Mouse (Mus musculus) kidney, postnatal 25 days (tissue): Measurements from ENCODE around the gene Dab2ip.
A peak's percentile ranks its signal among the peaks of the same experiment; 100 is the strongest.

Experiments used
- DNase-seq, 2 experiments: peaks; one replicate each; pipeline ENCODE4 v3.0.0; 2021; ENCODE audit warnings: mixed read lengths in 2 of 2

Gene Dab2ip

DNA sequence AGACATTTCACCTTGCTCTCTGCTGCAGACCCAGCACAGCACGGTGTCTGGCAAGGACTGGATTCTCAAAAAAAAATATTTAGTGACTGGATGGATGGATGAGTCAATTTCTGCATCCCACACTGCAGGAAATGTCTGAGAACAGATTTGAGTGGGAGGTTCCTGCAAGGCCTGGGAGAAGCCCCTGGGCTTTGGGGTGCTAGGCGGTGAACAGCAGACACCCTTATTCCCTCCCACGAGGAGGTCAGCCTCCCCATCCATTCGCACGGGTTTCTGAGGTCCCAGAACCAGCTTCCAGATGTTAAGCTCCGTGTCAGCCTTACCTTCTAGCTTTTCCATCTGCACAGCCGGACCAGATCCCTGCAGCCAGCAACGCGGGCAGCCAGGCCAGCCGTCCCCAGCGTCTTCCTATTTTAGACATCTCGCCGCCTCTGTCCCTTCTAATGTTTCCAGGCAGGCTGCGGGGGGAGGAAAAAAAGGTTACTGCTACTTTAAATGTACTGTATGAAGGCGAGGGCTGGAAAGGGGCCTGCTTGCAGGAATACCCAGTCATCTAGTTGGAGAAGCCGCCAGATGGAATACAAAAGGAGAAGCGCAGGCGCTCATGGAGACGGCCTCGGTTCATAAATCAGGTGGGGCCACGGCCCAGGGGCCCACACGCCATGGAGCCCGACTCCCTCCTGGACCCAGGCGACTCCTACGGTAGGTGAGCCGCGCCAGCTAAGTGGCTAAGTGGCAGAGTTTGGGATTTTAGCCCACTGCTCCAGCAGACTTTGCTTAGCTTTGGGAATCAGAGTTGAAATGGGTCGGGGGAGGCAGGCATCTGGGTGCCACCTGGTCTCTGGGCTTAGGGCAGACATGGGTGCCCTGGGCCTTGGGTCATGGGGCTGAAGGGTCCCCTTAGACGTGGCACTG is at the start of gene Dab2ip:
TSS of gene Dab2ip (plus strand) at position 356 of the 915 bp plus-strand sequence.
- no peak for DNase-seq

DNA sequence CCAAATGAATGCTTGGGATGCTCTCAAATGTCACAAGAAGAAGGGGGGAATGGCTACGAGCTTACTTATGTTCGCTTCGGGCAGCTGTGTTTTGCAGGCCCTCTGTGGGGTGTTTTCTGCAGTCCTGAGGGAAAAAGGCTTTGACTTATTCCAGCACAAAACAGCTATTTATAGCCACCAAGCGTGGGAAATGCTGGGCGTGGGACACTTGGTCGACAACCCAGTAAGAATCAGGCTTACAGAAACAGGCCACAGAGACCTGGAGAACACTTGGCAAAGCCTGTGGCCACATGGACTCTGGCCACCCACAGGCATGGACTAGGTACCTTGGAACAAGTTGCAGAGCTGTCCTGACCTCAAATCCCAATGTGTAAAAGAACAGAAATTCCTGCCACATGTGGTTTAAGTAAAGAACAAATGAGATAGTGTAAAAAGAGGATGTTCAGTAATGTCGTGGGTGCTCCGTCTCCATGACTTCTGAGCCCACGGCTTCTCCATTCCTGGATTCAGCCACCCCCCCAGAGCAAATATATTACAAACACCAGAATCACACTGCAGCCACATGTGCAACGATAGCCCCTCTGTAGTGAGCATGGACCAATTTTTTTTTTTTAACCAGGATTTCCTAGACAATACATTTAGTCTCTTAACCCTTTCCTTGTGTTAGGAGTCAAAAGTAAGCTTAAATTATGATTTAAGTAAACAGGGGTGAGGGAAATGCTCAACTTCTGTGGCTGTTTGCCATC is 49.3 kb upstream of the Dab2ip start:
- peak; percentile 53 to 78 for DNase-seq

DNA sequence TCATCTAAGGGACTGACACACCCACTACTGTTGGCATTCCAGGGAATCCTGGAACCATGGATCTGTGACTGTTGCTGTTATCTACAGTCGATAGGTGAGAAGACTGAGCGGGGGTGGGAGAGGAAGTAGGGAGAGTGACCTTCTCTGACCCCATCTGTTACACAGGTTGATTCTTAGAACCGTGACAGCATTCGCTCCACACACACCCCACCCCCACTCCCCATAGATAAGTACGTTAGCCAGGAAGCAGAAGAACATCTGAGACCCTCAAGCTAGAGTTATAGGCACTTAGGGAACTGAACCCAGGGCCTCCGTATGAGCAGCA is 48.8 kb upstream of the Dab2ip start:
- DNase-seq: no peak

DNA sequence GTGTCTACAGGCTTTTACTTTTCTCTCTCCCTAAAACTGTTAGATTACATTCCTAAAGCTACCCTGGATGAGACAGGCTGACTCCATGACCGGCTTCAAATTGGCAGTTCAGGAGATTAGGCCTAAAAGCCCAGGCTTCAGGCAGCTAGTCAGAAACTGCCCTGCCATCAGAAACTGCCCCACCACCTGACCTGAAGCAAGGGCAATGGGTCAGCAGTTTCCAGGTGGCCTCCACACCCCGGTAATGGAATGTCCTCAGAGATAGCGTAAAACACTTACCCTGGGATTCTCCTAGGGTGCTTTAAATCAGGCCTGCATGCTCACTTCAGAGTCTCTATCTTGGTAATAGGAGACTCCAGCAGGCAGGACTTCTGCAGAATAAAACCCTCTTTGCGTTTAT is 48.2 kb upstream of the Dab2ip start:
- DNase-seq: peak in 1 of 2 experiments; percentile 53

DNA sequence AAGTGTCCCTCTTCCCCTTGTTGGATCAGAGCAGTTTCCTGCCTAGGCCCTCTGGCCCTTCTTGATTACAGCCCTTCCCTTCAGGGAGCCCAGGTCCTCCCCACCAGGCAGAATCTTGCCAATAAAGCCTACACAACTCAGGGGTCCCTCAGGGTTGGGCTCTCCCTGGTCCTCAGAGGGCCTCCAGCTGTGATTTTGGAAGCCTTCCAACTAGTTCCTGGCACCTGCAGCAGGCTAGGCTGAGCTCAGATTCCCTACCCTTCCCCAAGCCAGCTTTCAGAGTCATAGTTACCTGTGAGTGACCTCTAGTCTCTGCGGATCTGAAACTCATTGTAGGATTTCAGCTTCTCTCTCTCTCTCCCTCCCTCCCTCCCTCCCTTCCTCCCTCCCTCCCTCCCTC is 47.1 kb upstream of the Dab2ip start:
- peak in 1 of 2 experiments; percentile 10 for DNase-seq

DNA sequence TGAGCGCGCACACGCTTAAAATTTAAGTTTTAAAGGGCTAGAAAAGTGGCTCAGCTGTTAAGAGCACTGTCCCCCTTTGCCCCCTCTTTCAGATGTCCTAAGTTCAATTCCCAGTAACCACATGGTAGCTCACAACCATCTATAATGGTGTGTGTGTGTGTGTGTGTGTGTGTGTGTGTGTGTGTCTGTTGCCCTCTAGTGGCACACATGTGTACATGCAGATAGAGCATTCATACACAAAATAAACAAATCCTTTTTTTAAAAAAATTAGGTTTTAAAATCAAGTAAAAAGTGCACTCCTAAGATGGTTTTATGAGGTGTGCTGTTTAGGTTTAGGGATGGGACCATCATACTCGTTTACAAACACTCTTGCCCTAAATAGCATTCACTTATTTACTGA is 45.8 kb upstream of the Dab2ip start:
- DNase-seq: no peak

DNA sequence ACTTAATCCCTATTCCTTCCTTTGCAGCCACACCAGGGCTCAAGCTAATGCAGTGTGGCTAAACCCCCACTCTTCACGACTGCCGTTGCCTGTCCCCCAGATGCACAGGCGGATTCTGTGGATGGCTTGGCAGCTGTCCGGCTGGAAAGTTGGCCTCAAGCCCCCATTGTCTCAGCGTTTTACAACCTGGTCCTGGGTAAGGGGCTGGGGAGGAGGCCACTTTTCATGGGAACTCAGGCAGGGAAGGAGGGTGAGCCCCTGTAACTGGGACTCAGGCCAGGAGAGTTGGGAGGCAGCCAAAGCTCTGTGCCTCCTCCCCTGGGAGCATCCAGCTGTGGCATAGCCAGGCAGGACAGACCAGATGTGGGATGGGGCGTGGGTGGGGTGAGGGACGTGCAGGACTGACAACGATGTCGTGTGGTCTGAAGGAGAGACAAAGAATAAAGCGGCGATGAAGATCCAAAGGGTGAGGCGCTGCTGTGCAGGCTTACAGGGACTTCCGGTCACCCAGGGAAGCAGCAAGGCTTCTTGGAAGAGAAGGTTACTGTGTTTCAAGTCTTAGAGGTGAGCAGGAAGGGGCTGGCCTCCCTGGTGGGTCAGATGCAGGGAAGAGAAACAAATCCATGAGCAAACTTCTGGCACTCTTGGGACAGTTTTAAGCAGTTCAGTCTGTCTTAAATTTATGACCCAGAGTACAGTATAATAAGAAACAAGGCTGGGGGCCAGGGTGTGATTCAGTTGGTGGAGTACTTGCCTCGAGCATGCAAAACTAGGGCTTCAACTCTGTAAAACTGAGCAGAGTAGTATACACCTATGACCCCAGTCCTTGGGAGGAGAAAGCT is 43.8 kb upstream of the Dab2ip start:
- peak; percentile 85 to 87 for DNase-seq

DNA sequence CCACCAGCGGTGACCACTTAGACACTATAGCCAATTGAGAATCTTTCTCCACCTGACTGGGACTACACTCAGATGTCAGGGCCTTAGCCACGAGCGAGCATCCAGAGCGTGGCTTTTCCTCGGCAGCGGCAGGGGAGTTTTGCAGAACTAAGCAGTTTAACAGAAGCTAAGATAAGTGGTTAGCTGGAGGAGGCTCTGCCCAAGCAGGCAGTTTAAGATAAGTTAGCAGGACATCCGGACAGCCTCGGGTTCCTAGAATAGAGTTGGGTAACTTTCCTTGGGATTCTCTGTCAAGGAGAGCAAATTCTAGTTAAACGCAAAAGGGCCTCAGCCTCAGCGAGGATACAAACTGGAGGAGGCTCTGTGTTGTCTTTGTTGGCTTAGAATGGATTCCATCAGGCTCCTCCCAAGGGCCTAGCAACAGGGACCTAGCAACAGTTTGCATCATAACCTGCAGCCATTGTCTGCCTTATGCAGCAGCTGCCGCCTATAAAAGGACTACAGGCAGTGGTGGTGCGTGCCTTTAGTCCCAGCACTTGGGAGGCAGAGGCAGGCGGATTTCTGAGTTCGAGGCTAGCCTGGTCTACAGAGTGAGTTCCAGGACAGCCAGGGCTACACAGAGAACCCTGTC is 31.3 kb upstream of the Dab2ip start:
- no peak for DNase-seq

DNA sequence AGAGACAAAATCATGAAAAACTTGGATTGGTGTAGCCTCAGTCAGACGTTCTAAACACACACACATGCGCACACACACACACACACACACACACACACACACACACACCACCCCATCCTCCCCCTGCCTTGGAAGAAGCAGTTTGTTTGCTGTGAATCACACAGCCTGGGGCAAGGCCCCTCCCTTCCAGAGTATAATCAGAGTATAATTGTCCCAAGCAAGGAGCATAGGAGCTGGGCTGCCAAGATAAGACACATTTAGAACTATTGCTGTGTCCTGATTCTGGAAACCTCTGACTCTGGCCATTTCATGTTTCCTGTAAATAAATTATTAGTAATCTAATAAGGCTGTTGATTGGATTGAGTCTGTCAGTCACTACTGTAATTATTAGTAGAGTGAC is 29.0 kb upstream of the Dab2ip start:
- no peak for DNase-seq

DNA sequence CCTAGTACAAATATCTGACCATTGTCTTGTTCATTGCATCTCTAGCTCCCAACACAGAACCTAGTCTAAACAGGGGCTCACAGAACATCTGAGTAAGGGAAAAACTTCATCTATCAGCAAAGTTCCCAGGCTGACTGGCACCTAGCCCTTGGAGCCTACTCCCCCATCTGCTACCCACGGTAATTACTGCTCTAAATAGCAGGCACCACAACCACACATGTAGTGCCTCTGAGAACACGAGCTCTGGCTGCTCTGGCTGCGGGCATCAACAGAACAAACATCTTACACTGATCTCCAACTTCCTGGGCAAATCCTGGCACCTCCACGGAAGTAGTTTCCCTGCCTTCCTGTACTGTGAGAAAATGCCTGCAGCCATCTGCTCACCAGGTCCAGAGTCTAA is 28.2 kb upstream of the Dab2ip start:
- DNase-seq: no peak

DNA sequence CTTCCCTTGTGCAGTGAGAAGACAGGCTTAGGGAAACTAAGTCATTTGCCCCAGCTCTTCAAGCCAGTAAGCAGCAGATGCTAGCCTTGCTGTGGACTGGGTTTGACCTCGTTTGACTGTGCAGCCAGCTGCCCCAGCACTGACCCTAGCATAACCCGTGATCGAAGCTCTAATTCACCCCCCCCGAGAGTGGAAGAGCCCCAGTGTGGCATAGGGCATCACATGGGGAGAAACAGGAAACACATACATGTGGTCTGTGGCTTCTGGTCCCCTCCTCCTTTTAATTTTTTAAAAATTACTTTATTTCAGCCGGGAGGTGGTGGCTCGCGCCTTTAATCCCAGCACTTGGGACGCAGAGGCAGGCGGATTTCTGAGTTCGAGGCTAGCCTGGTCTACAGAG is 27.3 kb upstream of the Dab2ip start:
- no peak for DNase-seq

DNA sequence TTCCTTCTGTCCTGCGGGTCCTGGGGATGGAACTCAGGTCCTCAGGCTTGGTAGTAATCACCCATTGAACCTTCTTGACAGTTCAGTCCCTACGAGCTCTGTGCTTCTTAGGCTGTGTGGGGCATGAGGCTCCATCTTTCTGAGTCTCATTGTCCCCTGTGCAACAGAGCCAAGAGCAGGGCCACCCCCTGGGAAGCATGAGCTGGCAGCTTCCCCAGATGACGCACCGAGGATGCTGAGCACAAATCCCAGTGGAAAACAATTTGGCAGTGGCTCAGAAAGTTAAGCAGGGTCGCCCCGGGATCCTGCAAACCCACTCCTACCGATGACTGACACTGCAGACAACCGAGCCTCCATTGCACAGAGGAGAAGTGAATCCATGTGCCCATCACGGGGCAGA is 24.4 kb upstream of the Dab2ip start:
- no peak for DNase-seq

DNA sequence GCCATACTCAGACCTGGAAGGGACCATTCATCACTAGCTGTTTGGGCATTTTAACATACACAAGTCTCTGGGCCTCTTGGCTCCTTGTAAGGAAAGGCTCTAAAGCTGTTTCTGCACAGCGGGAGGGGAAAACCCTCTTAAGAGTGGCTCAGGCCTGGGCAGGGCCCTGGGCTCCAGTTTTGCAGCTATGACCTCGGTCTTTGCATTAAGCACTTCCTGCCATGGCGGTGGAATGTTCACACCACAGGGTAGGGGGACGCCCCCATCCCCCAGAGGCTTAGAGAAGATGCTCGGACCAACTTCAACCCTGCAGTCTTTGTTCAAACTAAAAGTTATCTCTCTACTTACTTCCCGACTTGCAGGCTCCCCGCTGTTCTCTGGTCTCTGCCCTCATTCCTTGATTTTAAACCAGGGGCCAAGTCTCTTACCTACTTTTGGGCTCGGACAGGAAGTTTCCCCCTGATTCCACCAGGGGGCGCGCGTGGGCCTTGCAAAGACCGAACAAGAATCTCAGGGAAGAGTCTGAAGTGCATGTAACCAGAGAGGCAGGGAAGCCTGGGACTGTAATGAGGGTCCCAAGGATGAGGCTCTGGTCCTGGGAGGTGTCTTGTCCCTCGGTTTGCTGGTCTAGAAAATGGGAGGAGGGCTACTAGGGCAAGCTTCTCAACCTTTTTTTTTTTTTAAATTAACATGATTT is 18.6 kb upstream of the Dab2ip start:
- peak; percentile 83 for DNase-seq

DNA sequence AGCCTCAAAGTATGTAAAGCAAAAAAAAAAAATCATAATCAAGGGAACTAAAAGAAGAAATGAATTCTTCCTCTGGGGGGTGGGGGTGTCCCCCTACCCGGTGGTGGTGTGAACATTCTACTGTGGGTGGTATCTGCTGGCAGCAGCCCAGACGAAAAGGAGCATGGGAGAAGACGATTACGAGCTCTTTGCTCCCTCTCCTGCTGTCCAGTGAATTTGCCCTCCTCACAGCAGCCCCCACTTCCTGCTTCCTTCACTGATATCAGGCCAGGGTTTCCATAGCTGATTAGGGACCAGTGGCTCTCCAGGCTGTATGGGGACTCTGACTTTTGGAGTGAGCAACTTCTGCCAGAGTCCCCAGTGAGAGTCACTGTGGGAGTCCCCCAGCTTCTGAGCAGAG is 17.3 kb upstream of the Dab2ip start:
- no peak for DNase-seq

DNA sequence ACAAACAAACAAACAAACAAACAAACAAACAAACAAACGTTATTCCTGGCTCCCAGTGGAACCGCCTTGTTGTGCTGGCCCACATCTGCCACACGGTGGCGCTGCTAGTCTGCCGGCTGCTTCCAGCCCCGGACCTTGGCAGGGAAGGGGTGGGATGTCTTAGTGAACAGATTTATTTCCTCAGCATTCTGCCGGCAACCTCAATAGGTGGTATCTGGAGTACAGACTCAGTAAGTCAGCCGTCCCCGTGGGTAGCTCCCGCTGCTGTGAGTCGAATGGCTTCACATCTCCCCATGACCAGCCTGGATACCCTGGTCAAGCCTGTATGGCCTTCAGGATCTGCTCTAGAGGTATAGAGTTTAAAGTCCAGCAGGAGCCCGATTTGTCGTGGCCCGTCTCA is 13.3 kb upstream of the Dab2ip start:
- peak; percentile 60 to 68 for DNase-seq

DNA sequence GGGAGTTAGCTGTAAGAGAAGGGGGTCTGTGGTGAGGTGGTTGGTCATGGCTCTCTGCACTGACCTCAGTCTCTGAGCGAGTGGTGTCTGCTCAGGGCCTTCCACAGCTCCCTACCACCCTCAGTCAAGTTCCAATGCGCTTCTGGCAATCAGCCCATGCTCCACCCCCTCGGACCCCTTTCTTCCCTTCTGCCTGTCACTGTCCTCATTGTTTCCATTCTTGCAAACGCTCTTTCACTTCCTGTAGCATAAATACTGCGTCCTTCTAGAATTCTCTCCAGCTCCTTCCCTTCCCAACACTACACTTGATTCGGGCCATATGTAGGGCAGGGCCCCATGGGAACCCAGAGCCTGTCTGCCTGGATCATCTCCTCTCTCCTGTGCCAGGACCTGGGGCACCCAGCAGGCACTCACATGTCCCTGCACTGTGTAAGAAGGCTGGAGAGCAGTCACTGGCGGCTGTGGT is 12.9 kb upstream of the Dab2ip start:
- DNase-seq: peak in 1 of 2 experiments; percentile 13

DNA sequence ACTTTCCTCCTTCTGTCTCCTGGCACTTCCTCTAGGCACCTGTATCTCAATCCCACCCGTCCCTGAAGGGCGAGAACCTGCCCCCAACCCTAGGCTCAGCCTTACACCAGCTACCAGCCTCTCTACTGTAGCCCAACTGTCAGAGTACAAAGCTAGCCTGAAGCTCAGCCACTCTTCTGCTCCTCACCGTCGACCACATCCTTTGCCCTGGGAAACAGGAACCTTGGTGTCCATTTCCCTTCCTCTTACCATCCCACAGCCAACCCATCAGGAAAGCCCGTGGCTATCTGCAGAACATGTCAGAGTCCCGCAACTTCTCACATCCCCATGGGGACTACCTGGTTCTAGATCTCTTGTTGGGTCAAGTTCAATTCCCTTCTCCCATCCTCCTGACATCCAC is 11.6 kb upstream of the Dab2ip start:
- DNase-seq: no peak

DNA sequence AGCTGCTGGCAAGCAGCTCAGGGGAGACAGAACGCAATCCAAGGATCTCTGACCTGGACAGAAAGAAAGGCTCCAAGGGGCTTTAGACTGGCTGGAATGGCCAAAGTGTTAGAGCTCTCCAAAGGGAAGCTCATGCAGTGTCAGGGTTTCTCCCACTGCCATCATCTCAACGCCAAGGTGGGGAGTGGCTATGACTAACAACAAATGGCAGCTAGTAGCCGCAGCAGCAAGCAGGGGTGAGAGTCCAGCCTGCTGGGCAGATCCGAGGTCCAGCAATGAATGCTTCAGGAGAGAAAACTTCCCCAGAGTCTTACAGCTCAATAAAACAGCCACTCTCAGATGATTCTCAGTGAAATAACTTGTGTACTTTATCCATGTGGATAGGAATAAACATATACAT is 8.9 kb upstream of the Dab2ip start:
- no peak for DNase-seq

DNA sequence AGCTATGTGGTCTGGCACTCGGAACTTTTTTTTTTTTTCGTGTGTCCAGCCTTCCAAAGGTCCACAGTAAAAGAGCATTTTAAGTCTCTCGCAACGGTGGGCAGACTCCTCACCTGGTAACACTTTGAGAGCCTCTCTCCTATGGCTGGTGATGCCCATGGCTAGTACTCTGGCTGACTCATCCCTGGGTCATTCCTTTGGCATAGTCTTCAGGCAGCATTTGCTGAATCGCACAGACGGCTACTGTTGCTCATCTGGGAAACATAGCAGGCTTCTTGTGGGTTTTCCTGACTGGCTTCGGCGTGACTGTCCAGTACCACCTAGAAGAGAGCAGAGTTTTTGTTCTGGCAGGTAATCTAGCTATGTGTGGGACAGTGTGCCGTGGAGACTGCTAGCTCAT is 8.0 kb upstream of the Dab2ip start:
- DNase-seq: no peak

DNA sequence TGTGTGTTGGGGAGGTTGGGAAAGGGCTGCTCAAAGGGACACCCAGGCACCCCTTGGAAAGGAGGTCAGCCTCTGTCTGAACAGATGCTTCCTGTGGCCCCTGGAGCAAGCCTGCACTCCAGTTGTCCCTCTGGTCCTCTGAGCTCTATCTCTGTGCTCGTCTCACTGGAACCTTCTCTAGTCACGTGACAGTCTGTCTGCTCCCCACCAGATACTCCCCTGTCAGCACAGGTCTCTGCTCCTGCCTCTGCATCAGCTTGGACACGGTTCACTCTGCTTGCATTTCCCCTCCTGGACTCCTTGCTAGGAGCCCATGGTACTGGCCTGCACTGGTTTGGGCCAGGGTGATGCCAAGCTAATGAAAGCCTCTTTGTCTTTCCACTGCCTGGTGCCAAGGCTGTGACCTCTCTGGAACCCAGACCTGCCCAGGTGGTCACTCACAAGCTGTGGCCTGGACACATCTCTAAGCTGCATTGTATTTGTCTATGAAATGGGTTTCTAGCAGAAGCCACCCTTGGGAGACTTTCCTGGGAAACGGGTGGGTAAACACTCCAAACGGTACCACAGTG is 1.1 kb upstream of the Dab2ip start:
- no peak for DNase-seq

DNA sequence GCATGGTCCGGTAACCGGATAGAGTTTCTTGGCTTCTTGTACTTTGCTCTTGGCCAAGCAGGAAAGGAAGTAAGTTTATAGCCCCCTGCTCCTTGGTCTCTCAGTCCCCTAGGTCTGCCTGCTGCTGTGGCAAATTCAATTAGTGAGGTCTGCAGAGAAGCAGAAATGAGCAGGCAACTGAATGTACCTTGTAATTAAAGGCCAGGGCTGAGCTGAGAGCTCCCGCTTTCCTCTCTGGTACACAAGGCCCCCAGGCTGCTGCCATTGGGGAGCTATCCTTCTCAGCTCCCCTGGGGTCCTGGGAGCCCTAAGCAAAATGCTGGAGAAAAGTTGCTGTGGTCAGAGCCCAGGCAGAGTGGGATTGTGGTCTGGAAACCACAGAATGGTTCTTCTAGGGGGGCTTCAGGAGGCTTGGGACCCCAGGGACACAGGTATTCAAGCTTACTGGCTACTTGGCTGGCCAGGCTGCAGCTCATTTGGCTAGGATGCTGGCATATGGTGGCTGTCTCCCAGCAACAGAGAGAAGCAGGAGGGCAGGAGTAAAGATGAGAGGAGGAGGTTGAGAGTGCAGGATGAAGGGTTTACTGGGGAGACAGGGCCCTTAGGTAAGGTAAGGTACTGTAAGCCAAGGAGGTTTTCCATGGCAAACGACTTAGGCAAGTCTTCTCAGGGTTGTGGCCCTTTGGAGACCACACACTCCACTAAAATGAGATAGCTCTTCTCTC is 922 bp downstream of the Dab2ip start:
- no peak for DNase-seq
